Mouse (Mus musculus) embryonic fibroblast, embryonic 13.5 days (primary cell): ENCODE data around the gene Slc6a21.

Source experiments
- CTCF ChIP-seq: IDR thresholded peaks from 2 replicates; pipeline ENCODE4 v1.5.1; 2011; ENCODE audit warnings: mild to moderate bottlenecking, control low read depth, low read length, moderate library complexity, borderline replicate concordance; ENCODE audit not compliant: insufficient read depth
- POLR2A ChIP-seq: IDR thresholded peaks from 2 replicates; pipeline ENCODE4 v1.6.1; 2011; ENCODE audit warnings: low read depth, mild to moderate bottlenecking, control low read depth, low read length, moderate library complexity

GRCm38 (mm10) chr7:45264348-45264747 is 13.0 kb upstream of the Slc6a21 start:
- TF ChIP-seq CTCF (no peak), POLR2A (no peak)
